ENCODE assay signal across 11 mouse cellular contexts in genomic region chr3:51894514-51894913, GRCm38 (mm10).
A peak's percentile ranks its signal among the peaks of the same experiment; 100 is the strongest.
DNase-seq lines count a peak whose midpoint lies in the region; ATAC-seq and TF ChIP-seq lines count a peak whose summit lies in the region.
"Had no signal": no experiment of that assay in that cellular context is flagged by ENCODE, and none has a peak within 500 bp of the region (broad histone marks: within the 10 kb centered on the region; RNA-seq: fewer than 3 reads in every experiment).

No protein-coding gene starts in this region.

- H3K9me3 ChIP-seq in forebrain, postnatal 0 days (ENCODE audit: low read length), result no peaks in the 10 kb centered on the region
- peaks cover 8% of the 10 kb centered on the region; the same call in 1 of the 2 replicates for H3K9me3 ChIP-seq in forebrain, embryonic 10.5 days
- H3K9me3 ChIP-seq: limb, embryonic 10.5 days; neural tube, embryonic 15.5 days had no signal

- H3K4me2 ChIP-seq in forebrain, postnatal 0 days (ENCODE audit: low read depth), result no peak overlapping the region
- H3K4me2 ChIP-seq: neural tube, embryonic 15.5 days had no signal

- no peak overlapping the region for H3K9ac ChIP-seq in forebrain, postnatal 0 days
- H3K9ac ChIP-seq: neural tube, embryonic 15.5 days had no signal

- peaks cover 7% of the 10 kb centered on the region; the same call in 1 of the 2 replicates for H3K4me1 ChIP-seq in forebrain, postnatal 0 days (ENCODE audit: insufficient read depth)
- peaks cover 18% of the 10 kb centered on the region for H3K4me1 ChIP-seq in forebrain, embryonic 10.5 days
- no peaks in the 10 kb centered on the region for H3K4me1 ChIP-seq in lung, adult 2 months (ENCODE audit: control insufficient read depth, insufficient read depth, low read length)

- H3K27me3 ChIP-seq in forebrain, postnatal 0 days (ENCODE audit: insufficient read depth, low read length), result no peaks in the 10 kb centered on the region
- no peaks in the 10 kb centered on the region for H3K27me3 ChIP-seq in forebrain, embryonic 10.5 days (ENCODE audit: poor library complexity, severe bottlenecking)
- H3K27me3 ChIP-seq: neural tube, embryonic 15.5 days had no signal

- H3K36me3 ChIP-seq in forebrain, postnatal 0 days (ENCODE audit: insufficient read depth), result no peaks in the 10 kb centered on the region
- H3K36me3 ChIP-seq in forebrain, embryonic 10.5 days (replicated peaks), result peaks cover 11% of the 10 kb centered on the region
- H3K36me3 ChIP-seq: limb, embryonic 10.5 days; neural tube, embryonic 15.5 days had no signal

- H3K4me3 ChIP-seq in forebrain, postnatal 0 days (ENCODE audit: low read depth, low read length), result no peak overlapping the region
- H3K4me3 ChIP-seq in forebrain, embryonic 10.5 days, result no peak overlapping the region
- H3K4me3 ChIP-seq in lung, adult 2 months (replicated peaks; ENCODE audit: extremely low read depth, low read depth, low read length), result no peak overlapping the region
- H3K4me3 ChIP-seq: limb, embryonic 10.5 days; midbrain, embryonic 10.5 days; neural tube, embryonic 15.5 days had no signal

- no peak for DNase-seq in forebrain, postnatal 0 days
- no peak for DNase-seq in forebrain, embryonic 10.5 days (ENCODE audit: extremely low spot score, low spot score)
- no peak for DNase-seq in lung, adult 2 months
- DNase-seq in lung, postnatal 4 days, result no peak
- DNase-seq in brain, embryonic 14.5 days (ENCODE audit: low read depth), result no peak
- DNase-seq in thymus, postnatal 14 days, result peak; percentile 59
- DNase-seq in kidney, postnatal 14 days, result no peak
- DNase-seq in urinary bladder, adult 2 months (ENCODE audit: low spot score), result no peak

- no peak for TF ChIP-seq POLR2A in lung, adult 2 months (IDR thresholded peaks at IDR 0.05; ENCODE audit: borderline replicate concordance, extremely low read depth, low read depth, low read length)
- no peak for TF ChIP-seq POLR2A in brain, embryonic 14.5 days (IDR thresholded peaks at IDR 0.05; ENCODE audit: borderline replicate concordance, extremely low read depth, insufficient read depth, insufficient read length, poor library complexity, severe bottlenecking)

- WGBS in forebrain, postnatal 0 days, result 64% methylated on average over 8 of the region's 8 CpGs
- 62% methylated on average over 8 of the region's 8 CpGs for WGBS in forebrain, embryonic 10.5 days
- WGBS in lung, adult 2 months, result 65% methylated on average over 8 of the region's 8 CpGs

- 0 out of 2 replicates have a peak, but pooled peaks have one; percentile 11 for TF ChIP-seq CTCF in forebrain, postnatal 0 days (IDR thresholded peaks at IDR 0.05; ENCODE audit: low read depth)
- peak; percentile 73 for TF ChIP-seq CTCF in lung, adult 2 months (IDR thresholded peaks at IDR 0.05; ENCODE audit: insufficient read depth, low read length)
- peak; percentile 43; the same call in 1 of the 2 replicates for TF ChIP-seq CTCF in brain, embryonic 14.5 days (IDR thresholded peaks at IDR 0.05; ENCODE audit: borderline replicate concordance, extremely low read depth, insufficient read depth, insufficient read length)

- ATAC-seq in forebrain, postnatal 0 days, result no peak

- H3K27ac ChIP-seq in forebrain, postnatal 0 days (ENCODE audit: low read depth, low read length), result no peak overlapping the region
- H3K27ac ChIP-seq in forebrain, embryonic 10.5 days, result no peak overlapping the region
- H3K27ac ChIP-seq: limb, embryonic 10.5 days; midbrain, embryonic 10.5 days; neural tube, embryonic 15.5 days had no signal

Comparison
In these comparisons a context has a peak if more than half of its experiments do, and no peak if none do; other contexts are left out.
1. CTCF ChIP-seq: peak in every context shown above with its lines; median percentile 73 in lung, adult 2 months; 43 in brain, embryonic 14.5 days; 11 in forebrain, postnatal 0 days.